Mouse (Mus musculus): Measurements from ENCODE around the gene Mogs. TPM values are rescaled to one million over a fixed set of nuclear protein-coding genes. Genes with fewer than 3 reads are reported as not detected.
A peak's percentile ranks its signal among the peaks of the same experiment; 100 is the strongest.
"Not testable (repeated sequence)": the region's sequence is repeated elsewhere in the genome, so short reads cannot be mapped to it uniquely, and the experiment has no call there.

Mogs gene
- polyA plus RNA-seq, 1 experiment, result 31.4 TPM

- TF ChIP-seq CTCF (IDR thresholded peaks at IDR 0.05; ENCODE audit: extremely low read depth, insufficient read depth, low read length), result no peak
- peak; percentile 52; the same call in 1 of the 2 replicates for TF ChIP-seq POLR2A (IDR thresholded peaks at IDR 0.05; ENCODE audit: extremely low read depth, insufficient read depth, low read length)
- Histone ChIP-seq H3K4me1 (ENCODE audit: control insufficient read depth, insufficient read depth, low read length) (peaks cover 2% of the 10 kb centered on the region), H3K4me3 (ENCODE audit: insufficient read depth, low read length) (peak within 1 kb of the TSS; percentile 97), H3K27ac (ENCODE audit: insufficient read depth, low read length) (no peak within 1 kb of the TSS)
Observed at GRCm38 (mm10) chr6:83156259-83156684, 41.0 kb downstream of the Mogs start, which contains the start of the genes Wdr54 and 1700003E16Rik. TSS of gene Wdr54 (minus strand) at chr6:83156397. TSS of gene 1700003E16Rik (plus strand) at chr6:83156404.

GRCm38 (mm10) chr6:83159456-83159855, 44.2 kb downstream of the Mogs start:
- H3K27ac ChIP-seq (ENCODE audit: insufficient read depth, low read length); H3K4me1 ChIP-seq (ENCODE audit: control insufficient read depth, insufficient read depth, low read length); H3K4me3 ChIP-seq (ENCODE audit: insufficient read depth, low read length): not testable (repeated sequence)
- TF ChIP-seq CTCF (IDR thresholded peaks at IDR 0.05; ENCODE audit: extremely low read depth, insufficient read depth, low read length), result peak; percentile 17; the same call in 1 of the 2 replicates

- no peak for TF ChIP-seq POLR2A (IDR thresholded peaks at IDR 0.05; ENCODE audit: extremely low read depth, insufficient read depth, low read length)
- TF ChIP-seq CTCF (IDR thresholded peaks at IDR 0.05; ENCODE audit: extremely low read depth, insufficient read depth, low read length), result no peak
- Histone ChIP-seq H3K27ac (ENCODE audit: insufficient read depth, low read length) (no peak overlapping the region), H3K4me1 (ENCODE audit: control insufficient read depth, insufficient read depth, low read length) (no peaks in the 10 kb centered on the region; the same call in 1 of the 2 replicates), H3K4me3 (ENCODE audit: insufficient read depth, low read length) (no peak overlapping the region)
Observed at GRCm38 (mm10) chr6:83161442-83161841, 46.1 kb downstream of the Mogs start.

GRCm38 (mm10) chr6:83161921-83162641, 46.8 kb downstream of the Mogs start:
- no peaks in the 10 kb centered on the region; the same call in 1 of the 2 replicates for H3K4me1 ChIP-seq (ENCODE audit: control insufficient read depth, insufficient read depth, low read length)
- no peak overlapping the region for H3K27ac ChIP-seq (ENCODE audit: insufficient read depth, low read length)
- H3K4me3 ChIP-seq (ENCODE audit: insufficient read depth, low read length), result 0 out of 2 replicates have a peak overlapping the region, but pooled peaks have one; percentile 3
- TF ChIP-seq CTCF (IDR thresholded peaks at IDR 0.05; ENCODE audit: extremely low read depth, insufficient read depth, low read length), result no peak
- no peak for TF ChIP-seq POLR2A (IDR thresholded peaks at IDR 0.05; ENCODE audit: extremely low read depth, insufficient read depth, low read length)

- H3K4me3 ChIP-seq (ENCODE audit: insufficient read depth, low read length), result 0 out of 2 replicates have a peak overlapping the region, but pooled peaks have one; percentile 3
- TF ChIP-seq CTCF (IDR thresholded peaks at IDR 0.05; ENCODE audit: extremely low read depth, insufficient read depth, low read length), result peak; percentile 84
- no peak for TF ChIP-seq POLR2A (IDR thresholded peaks at IDR 0.05; ENCODE audit: extremely low read depth, insufficient read depth, low read length)
- H3K27ac ChIP-seq (ENCODE audit: insufficient read depth, low read length), result no peak overlapping the region
- H3K4me1 ChIP-seq (ENCODE audit: control insufficient read depth, insufficient read depth, low read length), result no peaks in the 10 kb centered on the region; the same call in 1 of the 2 replicates
Observed at GRCm38 (mm10) chr6:83162701-83163100, 47.4 kb downstream of the Mogs start.

- TF ChIP-seq CTCF (IDR thresholded peaks at IDR 0.05; ENCODE audit: extremely low read depth, insufficient read depth, low read length), result no peak
- no peak for TF ChIP-seq POLR2A (IDR thresholded peaks at IDR 0.05; ENCODE audit: extremely low read depth, insufficient read depth, low read length)
- Histone ChIP-seq H3K4me1 (ENCODE audit: control insufficient read depth, insufficient read depth, low read length) (peaks cover 9% of the 10 kb centered on the region; the same call in 1 of the 2 replicates), H3K27ac (ENCODE audit: insufficient read depth, low read length) (no peak overlapping the region)
Observed at GRCm38 (mm10) chr6:83165026-83165606, 49.8 kb downstream of the Mogs start.

GRCm38 (mm10) chr6:83165607-83166242, 50.4 kb downstream of the Mogs start, which contains the start of gene Dctn1:
TSS of gene Dctn1 (plus strand) at chr6:83165920.
- H3K4me3 ChIP-seq (ENCODE audit: insufficient read depth, low read length), result peak within 1 kb of the TSS; percentile 41
- peak within 1 kb of the TSS; percentile 49 for H3K27ac ChIP-seq (ENCODE audit: insufficient read depth, low read length)
- TF ChIP-seq POLR2A (IDR thresholded peaks at IDR 0.05; ENCODE audit: extremely low read depth, insufficient read depth, low read length) (peak; percentile 55; the same call in 1 of the 2 replicates), CTCF (IDR thresholded peaks at IDR 0.05; ENCODE audit: extremely low read depth, insufficient read depth, low read length) (peak; percentile 68)
- H3K4me1 ChIP-seq (ENCODE audit: control insufficient read depth, insufficient read depth, low read length), result peaks cover 9% of the 10 kb centered on the region; the same call in 1 of the 2 replicates

More at GRCm38 (mm10) chr6:83165026-83165606, 49.8 kb downstream of the Mogs start:
- H3K4me3 ChIP-seq (ENCODE audit: insufficient read depth, low read length), result peak overlapping the region; percentile 41

GRCm38 (mm10) chr6:83166243-83166630, 50.9 kb downstream of the Mogs start:
- TF ChIP-seq CTCF (IDR thresholded peaks at IDR 0.05; ENCODE audit: extremely low read depth, insufficient read depth, low read length) (no peak), POLR2A (IDR thresholded peaks at IDR 0.05; ENCODE audit: extremely low read depth, insufficient read depth, low read length) (no peak)
- H3K27ac ChIP-seq (ENCODE audit: insufficient read depth, low read length), result peak overlapping the region; percentile 49
- H3K4me1 ChIP-seq (ENCODE audit: control insufficient read depth, insufficient read depth, low read length), result peaks cover 9% of the 10 kb centered on the region; the same call in 1 of the 2 replicates
- H3K4me3 ChIP-seq (ENCODE audit: insufficient read depth, low read length), result peak overlapping the region; percentile 41

Other genes starting within 250 kb of the Mogs start
- 33.5 and 33.7 TPM in 2 replicates for gene Sema4f, start 175.7 kb upstream of the Mogs start, polyA plus RNA-seq (2012; rRNA removed)
- gene M1ap, start 168.6 kb upstream of the Mogs start, polyA plus RNA-seq (2012; rRNA removed), result 0.06 and 0.17 TPM in 2 replicates
- 1.2 and 1.9 TPM in 2 replicates for gene Dok1, start 82.0 kb upstream of the Mogs start, polyA plus RNA-seq (2012; rRNA removed)
- gene Loxl3, start 81.3 kb upstream of the Mogs start, polyA plus RNA-seq (2012; rRNA removed), result 4.9 and 6.6 TPM in 2 replicates
- 224 and 239 TPM in 2 replicates for gene Aup1, start 61.0 kb upstream of the Mogs start, polyA plus RNA-seq (2012; rRNA removed)
- gene Htra2, start 60.2 kb upstream of the Mogs start, polyA plus RNA-seq (2012; rRNA removed), result 58.8 and 66.9 TPM in 2 replicates
- 0.52 and 0.68 TPM in 2 replicates for gene Dqx1, start 57.7 kb upstream of the Mogs start, polyA plus RNA-seq (2012; rRNA removed)
- gene Tlx2, start 45.2 kb upstream of the Mogs start, polyA plus RNA-seq (2012; rRNA removed), result not detected in 2 replicates
- gene Pcgf1, start 37.6 kb upstream of the Mogs start, polyA plus RNA-seq (2012; rRNA removed), result 40.2 and 41.9 TPM in 2 replicates
- gene Lbx2, start 29.1 kb upstream of the Mogs start, polyA plus RNA-seq (2012; rRNA removed), result 0.40 and 0.42 TPM in 2 replicates
- 8.1 and 9.7 TPM in 2 replicates for gene Ccdc142, start 13.9 kb upstream of the Mogs start, polyA plus RNA-seq (2012; rRNA removed)
- gene Gm42688, start 13.9 kb upstream of the Mogs start, polyA plus RNA-seq (2012; rRNA removed), result 7.8 and 9.7 TPM in 2 replicates
- gene Mrpl53, start 6.5 kb upstream of the Mogs start, polyA plus RNA-seq (2012; rRNA removed), result 95.3 and 98.0 TPM in 2 replicates
- gene Wbp1, start 6.1 kb downstream of the Mogs start, polyA plus RNA-seq (2012; rRNA removed), result 74.4 and 78.5 TPM in 2 replicates
- gene Ino80b, start 9.9 kb downstream of the Mogs start, polyA plus RNA-seq (2012; rRNA removed), result 23.2 and 25.5 TPM in 2 replicates
- gene Rtkn, start 20.0 kb downstream of the Mogs start, polyA plus RNA-seq (2012; rRNA removed), result 163 and 169 TPM in 2 replicates
- 29.0 and 34.1 TPM in 2 replicates for gene Wdr54, start 40.9 kb downstream of the Mogs start, polyA plus RNA-seq (2012; rRNA removed)
- gene 1700003E16Rik, start 40.9 kb downstream of the Mogs start, polyA plus RNA-seq (2012; rRNA removed), result 29.7 and 31.4 TPM in 2 replicates
- gene Dctn1, start 50.4 kb downstream of the Mogs start, polyA plus RNA-seq (2012; rRNA removed), result 332 and 350 TPM in 2 replicates
- gene Slc4a5, start 104.3 kb downstream of the Mogs start, polyA plus RNA-seq (2012; rRNA removed), result 0.06 and 0.35 TPM in 2 replicates
- gene Mthfd2, start 210.4 kb downstream of the Mogs start, polyA plus RNA-seq (2012; rRNA removed), result 6.4 and 7.6 TPM in 2 replicates
- 16.2 and 18.6 TPM in 2 replicates for gene Mob1a, start 210.5 kb downstream of the Mogs start, polyA plus RNA-seq (2012; rRNA removed)
- gene Bola3, start 233.7 kb downstream of the Mogs start, polyA plus RNA-seq (2012; rRNA removed), result 60.8 and 62.6 TPM in 2 replicates

All from cortical plate, adult 2 months (tissue).